ENCODE assay signal across 11 mouse cellular contexts in genomic region chr6:116339088-116339487, GRCm38 (mm10). TPM values are rescaled to one million over a fixed set of nuclear protein-coding genes. Genes with fewer than 3 reads are reported as not detected.
A peak's percentile ranks its signal among the peaks of the same experiment; 100 is the strongest.
DNase-seq lines count a peak whose midpoint lies in the region; ATAC-seq lines count a peak whose summit lies in the region.
"Had no signal": no experiment of that assay in that cellular context is flagged by ENCODE, and none has a peak within 500 bp of the region (broad histone marks: within the 10 kb centered on the region; RNA-seq: fewer than 3 reads in every experiment).

No protein-coding gene starts in this region.

- no peak for DNase-seq in neural tube, embryonic 11.5 days (ENCODE audit: low spot score)
- DNase-seq in neural tube, embryonic 10.5 days (ENCODE audit: extremely low spot score, low spot score): no peak
- no peak for DNase-seq in hindbrain, embryonic 10.5 days (ENCODE audit: low spot score)
- no peak for DNase-seq in gastrocnemius, adult 8-10 months (ENCODE audit: low spot score in 2 of 2)
- no peak for DNase-seq in frontal cortex, postnatal 14 days (ENCODE audit: low spot score in 2 of 2)
- no peak for DNase-seq in gastrocnemius, postnatal 10 days
- DNase-seq: cerebellum, adult 11 months; gastrocnemius, postnatal 36 days had no signal

- whole genome bisulfite sequencing in neural tube, embryonic 11.5 days: 87% methylated on average over 5 of the region's 5 CpGs
- WGBS in hindbrain, embryonic 10.5 days: 92% methylated on average over 5 of the region's 5 CpGs
- 52% methylated on average over 5 of the region's 5 CpGs for WGBS in liver, embryonic 12.5 days (ENCODE audit: insufficient replicate concordance)
- WGBS in stomach, embryonic 15.5 days: 78% methylated on average over 5 of the region's 5 CpGs

- H3K4me3 ChIP-seq in neural tube, embryonic 11.5 days (ENCODE audit: low read depth, low read length): no peak overlapping the region
- peak overlapping the region; percentile 95 for H3K4me3 ChIP-seq in hindbrain, embryonic 10.5 days
- H3K4me3 ChIP-seq in liver, embryonic 12.5 days: peak overlapping the region; percentile 90
- no peak overlapping the region for H3K4me3 ChIP-seq in stomach, embryonic 15.5 days (replicated peaks)

- no peak overlapping the region for H3K27ac ChIP-seq in neural tube, embryonic 11.5 days (ENCODE audit: low read depth, low read length)
- H3K27ac ChIP-seq in hindbrain, embryonic 10.5 days: no peak overlapping the region
- H3K27ac ChIP-seq in liver, embryonic 12.5 days: peak overlapping the region; percentile 38; the same call in 1 of the 2 replicates
- no peak overlapping the region for H3K27ac ChIP-seq in stomach, embryonic 15.5 days

- H3K9ac ChIP-seq in neural tube, embryonic 11.5 days (ENCODE audit: low read length): no peak overlapping the region
- peak overlapping the region; percentile 77 for H3K9ac ChIP-seq in liver, embryonic 12.5 days
- no peak overlapping the region for H3K9ac ChIP-seq in stomach, embryonic 15.5 days

- no peaks in the 10 kb centered on the region for H3K27me3 ChIP-seq in neural tube, embryonic 11.5 days (ENCODE audit: control insufficient read depth, insufficient read depth, low read length)
- H3K27me3 ChIP-seq in hindbrain, embryonic 10.5 days (ENCODE audit: insufficient read depth, poor library complexity, severe bottlenecking): no peaks in the 10 kb centered on the region; the same call in 1 of the 2 replicates
- peaks cover 13% of the 10 kb centered on the region; the same call in 1 of the 2 replicates for H3K27me3 ChIP-seq in liver, embryonic 12.5 days (replicated peaks)
- no peaks in the 10 kb centered on the region for H3K27me3 ChIP-seq in stomach, embryonic 15.5 days (replicated peaks)
- H3K27me3 ChIP-seq: Patski had no signal

- H3K9me3 ChIP-seq in neural tube, embryonic 11.5 days (ENCODE audit: control insufficient read depth, low read length): no peaks in the 10 kb centered on the region
- H3K9me3 ChIP-seq in hindbrain, embryonic 10.5 days: peaks cover 3% of the 10 kb centered on the region; the same call in 1 of the 2 replicates
- H3K9me3 ChIP-seq in liver, embryonic 12.5 days (replicated peaks): no peaks in the 10 kb centered on the region
- H3K9me3 ChIP-seq in stomach, embryonic 15.5 days: no peaks in the 10 kb centered on the region

- H3K4me2 ChIP-seq in neural tube, embryonic 11.5 days (ENCODE audit: low read depth): peak overlapping the region; percentile 21; the same call in 1 of the 2 replicates
- peak overlapping the region; percentile 76 for H3K4me2 ChIP-seq in liver, embryonic 12.5 days
- H3K4me2 ChIP-seq in stomach, embryonic 15.5 days: peak overlapping the region; percentile 10; the same call in 1 of the 2 replicates

- no peaks in the 10 kb centered on the region for H3K36me3 ChIP-seq in neural tube, embryonic 11.5 days (ENCODE audit: control insufficient read depth, insufficient read depth, low read length)
- H3K36me3 ChIP-seq in hindbrain, embryonic 10.5 days: peaks cover 10% of the 10 kb centered on the region; the same call in 1 of the 2 replicates
- peaks cover 23% of the 10 kb centered on the region for H3K36me3 ChIP-seq in liver, embryonic 12.5 days
- no peaks in the 10 kb centered on the region for H3K36me3 ChIP-seq in stomach, embryonic 15.5 days

- no peaks in the 10 kb centered on the region for H3K4me1 ChIP-seq in neural tube, embryonic 11.5 days (ENCODE audit: control insufficient read depth, insufficient read depth, low read length)
- peaks cover 12% of the 10 kb centered on the region; the same call in 1 of the 2 replicates for H3K4me1 ChIP-seq in hindbrain, embryonic 10.5 days (replicated peaks)
- peaks cover 51% of the 10 kb centered on the region for H3K4me1 ChIP-seq in liver, embryonic 12.5 days
- H3K4me1 ChIP-seq in stomach, embryonic 15.5 days: no peaks in the 10 kb centered on the region

- no peak for ATAC-seq in neural tube, embryonic 11.5 days (ENCODE audit: insufficient read depth, low FRiP score, low TSS enrichment)
- no peak for ATAC-seq in liver, embryonic 12.5 days
- ATAC-seq in stomach, embryonic 15.5 days (ENCODE audit: insufficient read depth, low FRiP score, low read depth): no peak
- ATAC-seq: Patski had no signal

RNA-seq across cellular contexts. Expression of gene March8, which starts 1.3 kb away (rescaled TPM):
- polyA plus RNA-seq in neural tube, embryonic 11.5 days (2014; fragmentation: Nextera tagmentation; extraction: Ambion mirVana): 38.8 and 41.6 TPM in 2 replicates
- 31.2 and 42.0 TPM in 2 replicates for polyA plus RNA-seq in hindbrain, embryonic 10.5 days (2016; fragmentation: Nextera tagmentation; extraction: Ambion mirVana)
- polyA plus RNA-seq in liver, embryonic 12.5 days (2016; fragmentation: Nextera tagmentation; extraction: Ambion mirVana): 85.2 and 94.3 TPM in 2 replicates
- polyA plus RNA-seq in stomach, embryonic 15.5 days (2015; fragmentation: Nextera tagmentation; extraction: Ambion mirVana): 33.6 and 38.2 TPM in 2 replicates
- 10 to 100 TPM; 24.6 to 36.1 (median 30.6) TPM for total RNA-seq in gastrocnemius, adult 8-10 months (2022)
- total RNA-seq in gastrocnemius, postnatal 10 days (2021): 10 to 100 TPM; 27.4 to 31.3 TPM

Comparison
In these comparisons a context has a peak if more than half of its experiments do, and no peak if none do; other contexts are left out.
1. H3K4me2 ChIP-seq: peak in every context shown above with its lines; median percentile 76 in liver, embryonic 12.5 days; 21 in neural tube, embryonic 11.5 days; 10 in stomach, embryonic 15.5 days.
2. H3K4me3 ChIP-seq: peak in hindbrain, embryonic 10.5 days (single experiment) and liver, embryonic 12.5 days (single experiment); none in neural tube, embryonic 11.5 days (single experiment) and stomach, embryonic 15.5 days (single experiment).